Mouse (Mus musculus) CD4-positive, CD25-positive, alpha-beta regulatory T cell, adult 2 months (primary cell): ENCODE measurements at regions not wholly inside any gene's neighbourhood (a gene's known extent, or its start where the extent isn't known, plus 50 kb on each side); places are given as distances from the start of the nearest gene placed in this dataset.

Experiments
- DNase-seq: peaks from one replicate; pipeline ENCODE4 v3.0.0-alpha.2; 2012; ENCODE audit warnings: low read depth, low spot score

GRCm38 (mm10) chr2:51073040-51073594 is 75.8 kb downstream of the Rnd3 start:
- DNase-seq = no peak

- DNase-seq = no peak
Measured at GRCm38 (mm10) chr2:51072346-51072885, 76.5 kb downstream of the Rnd3 start.

GRCm38 (mm10) chr2:51070902-51071301 is 78.0 kb downstream of the Rnd3 start:
- no peak for DNase-seq

- DNase-seq = no peak
Measured at GRCm38 (mm10) chr2:51066423-51066831, 82.5 kb downstream of the Rnd3 start.

- no peak for DNase-seq
Measured at GRCm38 (mm10) chr2:51065821-51066220, 83.1 kb downstream of the Rnd3 start.

- DNase-seq = no peak
Measured at GRCm38 (mm10) chr2:51064821-51065220, 84.1 kb downstream of the Rnd3 start.

GRCm38 (mm10) chr2:51062049-51062448 is 86.9 kb downstream of the Rnd3 start:
- DNase-seq = no peak

GRCm38 (mm10) chr2:51058158-51058557 is 90.8 kb downstream of the Rnd3 start:
- no peak for DNase-seq

- no peak for DNase-seq
Measured at GRCm38 (mm10) chr2:51056141-51056731, 92.7 kb downstream of the Rnd3 start.

GRCm38 (mm10) chr2:51055339-51055738 is 93.6 kb downstream of the Rnd3 start:
- no peak for DNase-seq

GRCm38 (mm10) chr2:51049834-51050170 is 99.1 kb downstream of the Rnd3 start:
- no peak for DNase-seq

- DNase-seq = no peak
Measured at GRCm38 (mm10) chr2:51049101-51049833, 99.6 kb downstream of the Rnd3 start.

- DNase-seq = no peak
Measured at GRCm38 (mm10) chr2:51047520-51047919, 101.4 kb downstream of the Rnd3 start.

GRCm38 (mm10) chr2:51045626-51046025 is 103.3 kb downstream of the Rnd3 start:
- no peak for DNase-seq

- DNase-seq = no peak
Measured at GRCm38 (mm10) chr2:51041101-51041500, 107.8 kb downstream of the Rnd3 start.

- no peak for DNase-seq
Measured at GRCm38 (mm10) chr2:51038685-51039084, 110.2 kb downstream of the Rnd3 start.

- no peak for DNase-seq
Measured at GRCm38 (mm10) chr2:51036995-51037394, 111.9 kb downstream of the Rnd3 start.

GRCm38 (mm10) chr2:51036190-51036755 is 112.6 kb downstream of the Rnd3 start:
- no peak for DNase-seq

- DNase-seq = no peak
Measured at GRCm38 (mm10) chr2:51033881-51034280, 115.0 kb downstream of the Rnd3 start.

GRCm38 (mm10) chr2:51022479-51022878 is 126.4 kb downstream of the Rnd3 start:
- DNase-seq = no peak

GRCm38 (mm10) chr2:51016129-51016402 is 132.8 kb downstream of the Rnd3 start:
- no peak for DNase-seq

GRCm38 (mm10) chr2:51015360-51016128 is 133.4 kb downstream of the Rnd3 start:
- no peak for DNase-seq
